In genomic region chr1:85501278-85501677, GRCm38 (mm10) we compare ENCODE assay signal across 3 mouse cellular contexts.
DNase-seq lines count a peak whose midpoint lies in the region.

No protein-coding gene starts in this region.

- peak; percentile 91 for DNase-seq in heart, adult 11 months
- DNase-seq in spleen, postnatal 4 days (ENCODE audit: low spot score in 2 of 2) = peak; percentile 13 to 63
- DNase-seq in testis, postnatal 10 days (ENCODE audit: low spot score) = peak; percentile 37

Comparison
In these comparisons a context has a peak if more than half of its experiments do, and no peak if none do; other contexts are left out.
1. DNase-seq: peak in every context shown above with its lines; median percentile 91 in heart, adult 11 months; 38 in spleen, postnatal 4 days; 37 in testis, postnatal 10 days.